In the genomic region with DNA sequence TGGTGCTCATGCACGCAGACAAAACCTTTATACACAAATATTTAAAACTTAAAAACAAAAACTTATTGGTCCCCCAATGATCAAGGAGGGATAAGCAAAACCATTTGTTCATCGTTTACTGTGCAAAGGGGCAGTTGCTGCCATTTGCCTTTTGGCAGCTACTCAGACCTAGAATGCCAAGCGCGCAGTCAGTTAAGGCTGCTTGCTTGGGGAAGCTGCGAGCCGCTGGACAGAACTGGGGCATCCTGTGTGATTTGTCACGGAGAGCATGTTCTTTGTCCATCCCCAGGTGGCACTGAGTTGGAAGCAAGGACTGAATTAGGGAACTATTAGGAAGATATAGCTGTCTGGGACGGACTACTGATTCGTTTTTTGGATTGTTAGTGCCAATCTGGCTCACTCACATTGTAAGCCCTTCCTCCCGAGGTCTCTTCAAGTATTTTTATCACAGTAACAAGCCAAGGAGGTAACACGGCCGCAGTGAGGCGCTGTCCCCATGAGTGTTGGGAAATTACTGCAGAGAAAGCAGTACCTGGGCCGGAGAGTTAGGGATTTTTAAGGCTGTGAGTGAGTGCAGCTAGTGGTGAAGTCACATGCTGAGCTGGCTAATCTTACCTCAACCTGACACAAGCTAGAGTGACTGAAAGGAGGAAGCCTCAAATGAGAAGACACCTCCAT, we compare ENCODE assay signal across 8 mouse cellular contexts. TPM values are rescaled to one million over a fixed set of nuclear protein-coding genes. Genes with fewer than 3 reads are reported as not detected.
A peak's percentile ranks its signal among the peaks of the same experiment; 100 is the strongest.
DNase-seq lines count a peak whose midpoint lies in the region; ATAC-seq and TF ChIP-seq lines count a peak whose summit lies in the region.

No protein-coding gene starts in this region.

- no peaks in the 10 kb centered on the region for H3K9me3 ChIP-seq in heart, embryonic 11.5 days (replicated peaks; ENCODE audit: control insufficient read depth, low read length)
- H3K9me3 ChIP-seq in ES-E14 (ENCODE audit: control insufficient read depth, insufficient read depth, low read depth, low read length) = no peaks in the 10 kb centered on the region
- no peaks in the 10 kb centered on the region for H3K9me3 ChIP-seq in embryonic facial prominence, embryonic 10.5 days
- no peaks in the 10 kb centered on the region for H3K9me3 ChIP-seq in intestine, embryonic 15.5 days

- H3K4me2 ChIP-seq in heart, embryonic 11.5 days = peak overlapping the region; percentile 83
- peak overlapping the region; percentile 78 for H3K4me2 ChIP-seq in intestine, embryonic 15.5 days (replicated peaks)

- peak overlapping the region; percentile 18; the same call in 1 of the 2 replicates for H3K27ac ChIP-seq in heart, embryonic 11.5 days (ENCODE audit: low read depth, low read length)
- no peak overlapping the region for H3K27ac ChIP-seq in ES-E14 (ENCODE audit: insufficient read depth, low read depth, low read length, poor library complexity, severe bottlenecking)
- H3K27ac ChIP-seq in embryonic facial prominence, embryonic 10.5 days (replicated peaks) = peak overlapping the region; percentile 88
- no peak overlapping the region for H3K27ac ChIP-seq in intestine, embryonic 15.5 days

- DNase-seq in heart, adult 11 months = no peak
- DNase-seq in ES-E14 (ENCODE audit: low read depth, low spot score) = peak; percentile 68
- DNase-seq in embryonic facial prominence, embryonic 10.5 days (ENCODE audit: low spot score) = peak; percentile 52
- DNase-seq in urinary bladder, postnatal 36 days (ENCODE audit: low spot score in 2 of 2) = no peak

- H3K36me3 ChIP-seq in heart, embryonic 11.5 days (ENCODE audit: control insufficient read depth, insufficient read depth, low read length) = no peaks in the 10 kb centered on the region
- H3K36me3 ChIP-seq in ES-E14 (ENCODE audit: control insufficient read depth, insufficient read depth, low read length, poor library complexity, severe bottlenecking) = no peaks in the 10 kb centered on the region
- H3K36me3 ChIP-seq in embryonic facial prominence, embryonic 10.5 days (replicated peaks) = peaks cover 11% of the 10 kb centered on the region
- no peaks in the 10 kb centered on the region for H3K36me3 ChIP-seq in intestine, embryonic 15.5 days

- WGBS in heart, embryonic 11.5 days (ENCODE audit: insufficient replicate concordance) = 24% methylated on average over 14 of the region's 14 CpGs
- 35% methylated on average over 14 of the region's 14 CpGs for WGBS in embryonic facial prominence, embryonic 10.5 days
- 34% methylated on average over 14 of the region's 14 CpGs for WGBS in intestine, embryonic 15.5 days

- no peak for ATAC-seq in heart, embryonic 11.5 days (replicated peaks; ENCODE audit: insufficient number of reproducible peaks, low FRiP score, low TSS enrichment)
- ATAC-seq in intestine, embryonic 15.5 days = no peak
- peak; percentile 23 for ATAC-seq in megakaryocyte progenitor cell, adult 5-6 weeks (replicated peaks; ENCODE audit: poor library complexity)
- no peak for ATAC-seq in monocyte, adult 5-6 weeks (replicated peaks; ENCODE audit: insufficient number of reproducible peaks, low FRiP score, low TSS enrichment, poor library complexity, severe bottlenecking)

- in situ Hi-C loops in ES-E14 (cut with MboI; ENCODE audit: low sequenced_read_pairs in 2 of 2, unreplicated experiment in 2 of 2) = loop anchor here in 1 of 2 experiments (10.0 to 25.0 kb wide), 2 partner anchors 153 to 565 kb away; no protein-coding TSS in a partner anchor

- peaks cover 7% of the 10 kb centered on the region for H3K4me1 ChIP-seq in heart, embryonic 11.5 days (ENCODE audit: control insufficient read depth, insufficient read depth, low read length)
- H3K4me1 ChIP-seq in ES-E14 (ENCODE audit: control insufficient read depth in 2 of 2, insufficient read depth in 2 of 2, low read length in 2 of 2, poor library complexity in 1 of 2) = peaks cover 0 to 2% of the 10 kb centered on the region in 2 experiments; a peak in 1 of 4 replicates
- peaks cover 12% of the 10 kb centered on the region for H3K4me1 ChIP-seq in embryonic facial prominence, embryonic 10.5 days
- peaks cover 7% of the 10 kb centered on the region; the same call in 1 of the 2 replicates for H3K4me1 ChIP-seq in intestine, embryonic 15.5 days (replicated peaks)

- peak overlapping the region; percentile 78 for H3K4me3 ChIP-seq in heart, embryonic 11.5 days (ENCODE audit: low read depth, low read length)
- H3K4me3 ChIP-seq in ES-E14 (ENCODE audit: insufficient read depth in 1 of 2, low read depth in 1 of 2, low read length in 2 of 2, poor library complexity in 1 of 2, severe bottlenecking in 1 of 2) = peak overlapping the region; percentile 76 to 81
- H3K4me3 ChIP-seq in embryonic facial prominence, embryonic 10.5 days = peak overlapping the region; percentile 69
- H3K4me3 ChIP-seq in intestine, embryonic 15.5 days (replicated peaks) = peak overlapping the region; percentile 77

- H3K27me3 ChIP-seq in heart, embryonic 11.5 days (ENCODE audit: control insufficient read depth, insufficient read depth, low read length) = no peaks in the 10 kb centered on the region
- H3K27me3 ChIP-seq in embryonic facial prominence, embryonic 10.5 days (replicated peaks; ENCODE audit: low read depth, poor library complexity, severe bottlenecking) = no peaks in the 10 kb centered on the region
- no peaks in the 10 kb centered on the region for H3K27me3 ChIP-seq in intestine, embryonic 15.5 days (replicated peaks)

- H3K9ac ChIP-seq in heart, embryonic 11.5 days (ENCODE audit: low read depth, low read length) = peak overlapping the region; percentile 93
- peak overlapping the region; percentile 95; the same call in 1 of the 2 replicates for H3K9ac ChIP-seq in ES-E14 (ENCODE audit: insufficient read depth, low read depth, low read length, poor library complexity, severe bottlenecking)
- H3K9ac ChIP-seq in intestine, embryonic 15.5 days = no peak overlapping the region

TF ChIP-seq in ES-E14, 5 proteins besides CTCF, POLR2A, EP300 and RAD21:
- peak; percentile 20; the same call in 1 of the 2 replicates for TF ChIP-seq ZC3H11A (IDR thresholded peaks at IDR 0.05; ENCODE audit: borderline replicate concordance, low read depth, low read length)
- no peak for TF ChIP-seq MAFK (IDR thresholded peaks at IDR 0.05; ENCODE audit: insufficient read depth, low read depth, low read length)
- TF ChIP-seq HCFC1 (IDR thresholded peaks at IDR 0.05; ENCODE audit: borderline replicate concordance, insufficient read depth, low read length) = no peak

RNA-seq across cellular contexts. Expression of a gene that starts 0.9 kb away (rescaled TPM):
- 51.1 and 54.2 TPM in 2 replicates for polyA plus RNA-seq in heart, embryonic 11.5 days (2014; fragmentation: Nextera tagmentation; extraction: Ambion mirVana)
- 11.3 and 11.7 TPM in 2 replicates for total RNA-seq in ES-E14 (2012; rRNA removed)
- polyA plus RNA-seq in embryonic facial prominence, embryonic 10.5 days (2016; fragmentation: Nextera tagmentation; extraction: Ambion mirVana) = 62.9 and 64.8 TPM in 2 replicates
- 33.4 and 34.2 TPM in 2 replicates for polyA plus RNA-seq in intestine, embryonic 15.5 days (2015; fragmentation: Nextera tagmentation; extraction: Ambion mirVana)
- 22.8 and 28.9 TPM in 2 replicates for total RNA-seq in megakaryocyte progenitor cell, adult 5-6 weeks (2015)
- total RNA-seq in megakaryocyte progenitor cell, adult 5-6 weeks (2017) = 6.5 and 6.6 TPM in 2 replicates
- total RNA-seq in monocyte, adult 5-6 weeks (2017) = 4.5 to 5.2 TPM in 2 of 3 replicates, not detected in the other

Comparison
In these comparisons a context has a peak if more than half of its experiments do, and no peak if none do; other contexts are left out.
1. H3K27ac ChIP-seq: peak in heart, embryonic 11.5 days (single experiment) and embryonic facial prominence, embryonic 10.5 days (single experiment); none in ES-E14 (single experiment) and intestine, embryonic 15.5 days (single experiment).
2. DNase-seq: peak in ES-E14 (single experiment) and embryonic facial prominence, embryonic 10.5 days (single experiment); none in heart, adult 11 months (single experiment) and urinary bladder, postnatal 36 days (0 of 2).
3. Peak in every context shown above with its lines, with median percentiles within 50 percentile points of each other: H3K4me3 ChIP-seq.